ENCODE assay signal across 25 mouse cellular contexts in the genomic region with DNA sequence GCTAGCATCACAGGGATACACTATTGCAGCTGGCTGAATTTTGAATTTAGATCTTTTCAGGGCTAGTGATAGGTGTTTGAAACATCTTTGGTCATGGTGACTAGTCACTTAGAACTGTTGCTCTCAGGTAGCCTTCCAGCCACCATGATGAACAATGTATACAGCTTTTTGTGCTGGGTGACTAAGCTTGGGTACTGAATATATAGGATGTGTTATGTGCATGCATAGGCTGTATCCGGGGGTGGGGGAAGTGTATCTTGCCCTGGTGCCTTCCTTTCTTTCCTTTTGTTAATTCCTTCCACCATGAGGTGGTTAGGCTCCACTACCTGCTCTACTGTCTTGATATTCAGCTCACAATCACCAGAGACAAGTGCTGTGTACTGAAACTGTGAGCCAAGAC. TPM values are rescaled to one million over a fixed set of nuclear protein-coding genes. Genes with fewer than 3 reads are reported as not detected.
DNase-seq lines count a peak whose midpoint lies in the region; ATAC-seq and TF ChIP-seq lines count a peak whose summit lies in the region.
"Had no signal": no experiment of that assay in that cellular context is flagged by ENCODE, and none has a peak within 500 bp of the region (broad histone marks: within the 10 kb centered on the region; RNA-seq: fewer than 3 reads in every experiment).

No protein-coding gene starts in this region.

- DNase-seq in heart, adult 11 months: peak; percentile 51
- no peak for DNase-seq in heart, postnatal 25 days (ENCODE audit: low spot score)
- DNase-seq in neural tube, embryonic 10.5 days (ENCODE audit: extremely low spot score, low spot score): no peak
- DNase-seq in midbrain, postnatal 0 days (ENCODE audit: low spot score): no peak
- DNase-seq: adrenal gland, postnatal 36 days; cerebellum, adult 9-11 months; gastrocnemius, postnatal 36 days; kidney, postnatal 36 days; lung, adult 18-20 months; lung, postnatal 10 days; retina, postnatal 1 day; thymus, adult 18-20 months had no signal

- H3K4me1 ChIP-seq in neural tube, embryonic 13.5 days (replicated peaks): peaks cover 54% of the 10 kb centered on the region
- peaks cover 49% of the 10 kb centered on the region for H3K4me1 ChIP-seq in hindbrain, embryonic 15.5 days (replicated peaks)
- peaks cover 10% of the 10 kb centered on the region for H3K4me1 ChIP-seq in midbrain, postnatal 0 days (ENCODE audit: insufficient read depth, low read length)

- intact Hi-C loops in heart, postnatal 25 days (cut with DNase I): no loop called here

- TF ChIP-seq CTCF in midbrain, postnatal 0 days (IDR thresholded peaks at IDR 0.05): no peak

- no peak overlapping the region for H3K4me2 ChIP-seq in neural tube, embryonic 13.5 days
- no peak overlapping the region for H3K4me2 ChIP-seq in hindbrain, embryonic 15.5 days
- no peak overlapping the region for H3K4me2 ChIP-seq in midbrain, postnatal 0 days (ENCODE audit: low read depth, low read length, poor library complexity, severe bottlenecking)
- H3K4me2 ChIP-seq: heart, embryonic 15.5 days; kidney, embryonic 15.5 days; liver, embryonic 12.5 days had no signal

- ATAC-seq in neural tube, embryonic 13.5 days (ENCODE audit: low read depth): no peak
- ATAC-seq in hindbrain, embryonic 15.5 days (ENCODE audit: low FRiP score, low read depth): no peak
- ATAC-seq in midbrain, postnatal 0 days (ENCODE audit: low FRiP score): no peak
- no peak for ATAC-seq in erythroblast, adult 5-6 weeks (replicated peaks; ENCODE audit: low FRiP score, poor library complexity, severe bottlenecking)
- ATAC-seq in erythroid progenitor cell, adult 5-6 weeks (replicated peaks; ENCODE audit: low FRiP score, poor library complexity, severe bottlenecking): no peak
- ATAC-seq: CD4-positive, CD25-positive, alpha-beta regulatory T cell, adult 4 months; intestine, postnatal 0 days; liver, embryonic 12.5 days had no signal

- H3K27me3 ChIP-seq in neural tube, embryonic 13.5 days: no peaks in the 10 kb centered on the region
- H3K27me3 ChIP-seq in hindbrain, embryonic 15.5 days: no peaks in the 10 kb centered on the region
- H3K27me3 ChIP-seq in midbrain, postnatal 0 days (ENCODE audit: insufficient read depth, low read length): no peaks in the 10 kb centered on the region
- H3K27me3 ChIP-seq: heart, embryonic 15.5 days; kidney, embryonic 15.5 days; limb, embryonic 13.5 days; midbrain, embryonic 12.5 days had no signal

- H3K4me3 ChIP-seq in neural tube, embryonic 13.5 days: no peak overlapping the region
- no peak overlapping the region for H3K4me3 ChIP-seq in hindbrain, embryonic 15.5 days
- H3K4me3 ChIP-seq in midbrain, postnatal 0 days (ENCODE audit: low read depth, low read length): no peak overlapping the region
- H3K4me3 ChIP-seq: heart, embryonic 15.5 days; kidney, embryonic 15.5 days; limb, embryonic 13.5 days; liver, embryonic 12.5 days; midbrain, embryonic 12.5 days had no signal

- H3K27ac ChIP-seq in neural tube, embryonic 13.5 days (replicated peaks): peak overlapping the region; percentile 99; the same call in 1 of the 2 replicates
- H3K27ac ChIP-seq in hindbrain, embryonic 15.5 days (replicated peaks): peak overlapping the region; percentile 98; the same call in 1 of the 2 replicates
- H3K27ac ChIP-seq in midbrain, postnatal 0 days (ENCODE audit: low read depth, low read length): peak overlapping the region; percentile 18; the same call in 1 of the 2 replicates
- H3K27ac ChIP-seq: limb, embryonic 13.5 days; liver, embryonic 12.5 days had no signal

- WGBS in neural tube, embryonic 13.5 days: 89% methylated on average over 1 of the region's 1 CpGs
- WGBS in hindbrain, embryonic 15.5 days: 95% methylated on average over 1 of the region's 1 CpGs
- 100% methylated on average over 1 of the region's 1 CpGs for WGBS in midbrain, postnatal 0 days

- H3K9ac ChIP-seq in neural tube, embryonic 13.5 days: no peak overlapping the region
- no peak overlapping the region for H3K9ac ChIP-seq in hindbrain, embryonic 15.5 days
- no peak overlapping the region for H3K9ac ChIP-seq in midbrain, postnatal 0 days (replicated peaks; ENCODE audit: low read length, poor library complexity, severe bottlenecking)
- H3K9ac ChIP-seq: limb, embryonic 13.5 days; liver, embryonic 12.5 days had no signal

- H3K36me3 ChIP-seq in neural tube, embryonic 13.5 days: no peaks in the 10 kb centered on the region
- H3K36me3 ChIP-seq in hindbrain, embryonic 15.5 days: no peaks in the 10 kb centered on the region
- H3K36me3 ChIP-seq in midbrain, postnatal 0 days (ENCODE audit: insufficient read depth, low read length): no peaks in the 10 kb centered on the region
- H3K36me3 ChIP-seq: heart, embryonic 15.5 days; kidney, embryonic 15.5 days; limb, embryonic 13.5 days; liver, embryonic 12.5 days; midbrain, embryonic 12.5 days had no signal

- H3K9me3 ChIP-seq in neural tube, embryonic 13.5 days: no peaks in the 10 kb centered on the region
- no peaks in the 10 kb centered on the region for H3K9me3 ChIP-seq in hindbrain, embryonic 15.5 days
- H3K9me3 ChIP-seq in midbrain, postnatal 0 days (ENCODE audit: low read length): no peaks in the 10 kb centered on the region
- H3K9me3 ChIP-seq: heart, embryonic 15.5 days; kidney, embryonic 15.5 days; limb, embryonic 13.5 days; liver, embryonic 12.5 days; midbrain, embryonic 12.5 days had no signal

RNA-seq across cellular contexts. Expression of gene Psmg4, which starts 11.3 kb away (rescaled TPM):
- 10 to 100 TPM; 22.9 to 29.7 TPM for total RNA-seq in heart, postnatal 25 days (2021)
- polyA plus RNA-seq in neural tube, embryonic 13.5 days (2015; fragmentation: Nextera tagmentation; extraction: Ambion mirVana): 94.7 and 95.4 TPM in 2 replicates
- 78.1 and 82.6 TPM in 2 replicates for polyA plus RNA-seq in hindbrain, embryonic 15.5 days (2015; fragmentation: Nextera tagmentation; extraction: Ambion mirVana)
- total RNA-seq in midbrain, postnatal 0 days (2014; rRNA removed): 36.5 and 99.5 TPM in 2 replicates
- 82.0 and 87.7 TPM in 2 replicates for polyA plus RNA-seq in midbrain, postnatal 0 days (2015; fragmentation: Nextera tagmentation; extraction: Ambion mirVana)
- 10.4 and 21.3 TPM in 2 replicates for total RNA-seq in erythroblast, adult 5-6 weeks (2015; ENCODE audit: low replicate concordance)
- 14.7 and 14.8 TPM in 2 replicates for total RNA-seq in erythroblast, adult 5-6 weeks (2017; ENCODE audit: low replicate concordance)
- 3.8 and 10.5 TPM in 2 replicates for total RNA-seq in erythroid progenitor cell, adult 5-6 weeks (2015; ENCODE audit: low replicate concordance)
- 4.4 and 36.2 TPM in 2 replicates for total RNA-seq in erythroid progenitor cell, adult 5-6 weeks (2017; ENCODE audit: low replicate concordance)

RNA-seq across cellular contexts. Expression of gene Tubb2b, which starts 21.2 kb away (rescaled TPM):
- total RNA-seq in heart, postnatal 25 days (2021): 1 to 10 TPM; 4.1 to 5.6 TPM
- 644 and 732 TPM in 2 replicates for polyA plus RNA-seq in neural tube, embryonic 13.5 days (2015; fragmentation: Nextera tagmentation; extraction: Ambion mirVana)
- 939 and 1,019 TPM in 2 replicates for polyA plus RNA-seq in hindbrain, embryonic 15.5 days (2015; fragmentation: Nextera tagmentation; extraction: Ambion mirVana)
- total RNA-seq in midbrain, postnatal 0 days (2014; rRNA removed): 4,904 and 4,995 TPM in 2 replicates
- 937 and 994 TPM in 2 replicates for polyA plus RNA-seq in midbrain, postnatal 0 days (2015; fragmentation: Nextera tagmentation; extraction: Ambion mirVana)
- total RNA-seq in erythroblast, adult 5-6 weeks (2015; ENCODE audit: low replicate concordance): not detected in 2 replicates
- not detected in 2 replicates for total RNA-seq in erythroblast, adult 5-6 weeks (2017; ENCODE audit: low replicate concordance)
- total RNA-seq in erythroid progenitor cell, adult 5-6 weeks (2015; ENCODE audit: low replicate concordance): not detected in 2 replicates
- 1.4 TPM in 1 of 2 replicates, not detected in the other for total RNA-seq in erythroid progenitor cell, adult 5-6 weeks (2017; ENCODE audit: low replicate concordance)
- total RNA-seq: common myeloid progenitor, adult 5-6 weeks; hematopoietic stem cell, adult 5-6 weeks had no signal

Comparison
In these comparisons a context has a peak if more than half of its experiments do, and no peak if none do; other contexts are left out.
1. H3K27ac ChIP-seq: peak in every context shown above with its lines; median percentile 99 in neural tube, embryonic 13.5 days; 98 in hindbrain, embryonic 15.5 days; 18 in midbrain, postnatal 0 days.
2. RNA of gene Tubb2b, which starts 21.2 kb away (total RNA-seq): 4,904 to 4,995 TPM in midbrain, postnatal 0 days; 4.1 to 5.6 TPM in heart, postnatal 25 days, 1.4 TPM in erythroid progenitor cell, adult 5-6 weeks and not detected in erythroblast, adult 5-6 weeks; every median in the first group is over 100 times any median in the second.